Mouse (Mus musculus) cerebellum, adult 2 months (tissue): ENCODE data around the gene Bcl2l2.

ENCODE experiments used
- CTCF ChIP-seq: fragments of 200-500 bp; IDR thresholded peaks from 2 replicates; pipeline ENCODE4 v1.5.1; 2011; ENCODE audit warnings: low read depth, mild to moderate bottlenecking, control low read depth, low read length, moderate library complexity, borderline replicate concordance; ENCODE audit not compliant: insufficient read depth
- POLR2A ChIP-seq: fragments of 200-500 bp; IDR thresholded peaks from 2 replicates; pipeline ENCODE4 v1.6.1; 2011; ENCODE audit warnings: low read length, control low read depth, borderline replicate concordance; ENCODE audit not compliant: insufficient read depth

GRCm38 (mm10) chr14:54929801-54930200 lies 46.6 kb downstream of the Bcl2l2 start:
- no peak for TF ChIP-seq CTCF
- TF ChIP-seq POLR2A = no peak
